Mouse (Mus musculus): ENCODE measurements around the gene Tysnd1. TPM values are rescaled to one million over a fixed set of nuclear protein-coding genes. Genes with fewer than 3 reads are reported as not detected.

Tysnd1 gene
- total RNA-seq (2014; fragmentation: Nextera tagmentation) (5.1 and 13.5 TPM in 2 replicates), total RNA-seq (2017) (8.2 and 10.8 TPM in 2 replicates), polyA plus RNA-seq (2012) (104 and 161 TPM in 2 replicates)

- Histone ChIP-seq H3K4me3 (ENCODE audit: low read depth, low read length) (peak within 1 kb of the TSS; percentile 97), H3K4me1 (ENCODE audit: insufficient read depth, low read depth, low read length) (peaks cover 21% of the 10 kb centered on the region), H3K9me3 (replicated peaks) (no peaks in the 10 kb centered on the region), H3K27me3 (ENCODE audit: insufficient read depth, low read length) (no peaks in the 10 kb centered on the region), H3K36me3 (replicated peaks) (peaks cover 73% of the 10 kb centered on the region)
- peak; percentile 97 for ATAC-seq (ENCODE audit: extremely low read depth, insufficient number of reproducible peaks, low FRiP score, poor library complexity, severe bottlenecking)
- TF ChIP-seq TAL1 (conservative IDR thresholded peaks at IDR 0.05; ENCODE audit: low read depth, low read length) (no peak), POLR2AphosphoS5 (IDR thresholded peaks at IDR 0.05; ENCODE audit: insufficient replicate concordance, low read depth, low read length) (no peak), GATA1 (IDR thresholded peaks at IDR 0.05; ENCODE audit: borderline replicate concordance, low read length) (no peak), CTCF (IDR thresholded peaks at IDR 0.05; ENCODE audit: low read depth, low read length) (no peak), GATA2 (IDR thresholded peaks at IDR 0.05; ENCODE audit: borderline replicate concordance, low read depth, low read length) (no peak)
- peak; percentile 81 for DNase-seq (ENCODE audit: low spot score)
Observed at GRCm38 (mm10) chr10:61694870-61695670, at the start of gene Tysnd1. Gene Tysnd1, plus strand, starts transcription at chr10:61695514.

DNA sequence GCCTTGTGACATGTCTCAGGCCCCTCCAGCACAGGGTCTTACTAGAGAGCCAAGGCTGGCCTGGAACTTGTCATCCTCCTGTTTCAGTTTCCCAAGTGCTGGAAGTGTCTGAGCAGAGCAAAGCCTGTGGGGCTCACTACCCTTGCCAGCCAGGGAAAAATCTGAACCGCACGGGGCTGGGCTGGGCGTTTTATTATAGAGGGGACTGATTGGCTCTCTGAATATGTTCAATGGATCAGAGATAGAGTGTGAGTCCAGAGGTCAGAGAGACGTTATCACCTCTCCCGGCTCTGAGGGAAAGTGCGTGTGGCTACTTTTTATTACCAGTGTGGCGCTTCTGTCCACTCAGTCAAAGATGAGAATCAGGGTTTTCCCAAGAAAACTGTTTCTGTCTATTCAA is 48.8 kb upstream of the Tysnd1 start:
- no peaks in the 10 kb centered on the region for H3K27me3 ChIP-seq (ENCODE audit: insufficient read depth, low read length)
- H3K4me3 ChIP-seq (ENCODE audit: low read depth, low read length) = no peak overlapping the region
- ATAC-seq (ENCODE audit: extremely low read depth, insufficient number of reproducible peaks, low FRiP score, poor library complexity, severe bottlenecking) (no peak), DNase-seq (ENCODE audit: low spot score) (no peak)
- TF ChIP-seq GATA2 (IDR thresholded peaks at IDR 0.05; ENCODE audit: borderline replicate concordance, low read depth, low read length) (no peak), GATA1 (IDR thresholded peaks at IDR 0.05; ENCODE audit: borderline replicate concordance, low read length) (no peak), CTCF (IDR thresholded peaks at IDR 0.05; ENCODE audit: low read depth, low read length) (no peak), TAL1 (conservative IDR thresholded peaks at IDR 0.05; ENCODE audit: low read depth, low read length) (no peak), POLR2AphosphoS5 (IDR thresholded peaks at IDR 0.05; ENCODE audit: insufficient replicate concordance, low read depth, low read length) (no peak)
- peaks cover 9% of the 10 kb centered on the region for H3K4me1 ChIP-seq (ENCODE audit: insufficient read depth, low read depth, low read length)
- H3K36me3 ChIP-seq (replicated peaks) = peaks cover 6% of the 10 kb centered on the region
- H3K9me3 ChIP-seq (replicated peaks) = no peaks in the 10 kb centered on the region

DNA sequence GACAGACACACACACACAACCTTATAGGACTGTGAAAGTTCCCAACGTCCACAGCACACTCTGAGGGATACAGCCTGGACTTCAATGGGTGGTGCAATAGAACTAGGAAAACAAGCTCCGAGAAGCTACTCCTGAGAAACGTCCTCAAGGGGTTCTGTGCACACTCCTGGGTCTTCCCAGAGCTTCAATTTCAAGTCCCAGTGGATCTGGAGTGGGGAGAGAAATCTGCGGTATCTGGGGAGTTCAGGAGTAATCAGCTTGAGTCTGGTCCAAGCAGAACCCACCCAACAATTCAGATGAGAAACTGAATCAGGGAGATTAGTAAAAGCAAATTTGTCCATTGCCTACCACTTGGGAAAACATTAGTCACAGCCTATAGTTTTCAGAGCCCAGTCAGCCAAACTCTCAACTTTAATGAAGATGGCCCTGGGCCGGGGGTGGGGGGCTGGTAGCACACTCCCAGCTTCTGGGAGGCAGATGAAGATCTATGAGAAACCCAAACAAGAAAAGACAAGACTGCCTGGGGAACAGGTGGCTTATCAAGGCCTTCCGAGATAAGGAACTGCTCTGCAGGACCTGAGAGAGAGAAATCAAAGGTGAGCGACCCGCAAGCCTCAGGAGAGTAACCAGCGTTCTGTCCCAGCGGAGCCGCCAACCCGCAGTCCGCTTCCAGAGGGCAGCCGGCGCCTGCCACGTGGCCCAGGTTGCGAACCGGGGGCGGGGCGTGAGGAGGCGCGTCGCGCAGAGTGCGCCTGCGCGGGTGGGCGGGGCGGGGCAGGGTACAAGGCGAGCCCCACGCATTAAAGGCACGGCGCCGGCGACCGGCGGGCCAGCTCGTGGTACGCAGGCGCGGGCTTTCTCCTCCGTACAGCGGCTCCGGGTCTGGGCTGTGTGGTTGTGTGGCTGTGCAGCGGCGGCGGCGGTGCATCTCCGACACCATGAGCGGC is 47.3 kb upstream of the Tysnd1 start, which contains the start of gene Ppa1:
Gene Ppa1 (plus strand): TSS at position 763 of the 947 bp plus-strand sequence.
- H3K4me3 ChIP-seq (ENCODE audit: low read depth, low read length) = peak within 1 kb of the TSS; percentile 76
- TF ChIP-seq POLR2AphosphoS5 (IDR thresholded peaks at IDR 0.05; ENCODE audit: insufficient replicate concordance, low read depth, low read length) = no peak
- TF ChIP-seq CTCF (IDR thresholded peaks at IDR 0.05; ENCODE audit: low read depth, low read length) = no peak
- TF ChIP-seq GATA2 (IDR thresholded peaks at IDR 0.05; ENCODE audit: borderline replicate concordance, low read depth, low read length) = no peak
- no peak for TF ChIP-seq TAL1 (conservative IDR thresholded peaks at IDR 0.05; ENCODE audit: low read depth, low read length)
- no peak for TF ChIP-seq GATA1 (IDR thresholded peaks at IDR 0.05; ENCODE audit: borderline replicate concordance, low read length)
- peak; percentile 66; the same call in 1 of the 2 replicates for ATAC-seq (ENCODE audit: extremely low read depth, insufficient number of reproducible peaks, low FRiP score, poor library complexity, severe bottlenecking)
- H3K27me3 ChIP-seq (ENCODE audit: insufficient read depth, low read length) = no peaks in the 10 kb centered on the region
- H3K4me1 ChIP-seq (ENCODE audit: insufficient read depth, low read depth, low read length) = peaks cover 9% of the 10 kb centered on the region
- DNase-seq (ENCODE audit: low spot score) = peak; percentile 71
- no peaks in the 10 kb centered on the region for H3K9me3 ChIP-seq (replicated peaks)
- peaks cover 12% of the 10 kb centered on the region for H3K36me3 ChIP-seq (replicated peaks)

- peaks cover 9% of the 10 kb centered on the region for H3K4me1 ChIP-seq (ENCODE audit: insufficient read depth, low read depth, low read length)
- TF ChIP-seq GATA2 (IDR thresholded peaks at IDR 0.05; ENCODE audit: borderline replicate concordance, low read depth, low read length) (no peak), TAL1 (conservative IDR thresholded peaks at IDR 0.05; ENCODE audit: low read depth, low read length) (no peak), POLR2AphosphoS5 (IDR thresholded peaks at IDR 0.05; ENCODE audit: insufficient replicate concordance, low read depth, low read length) (no peak), CTCF (IDR thresholded peaks at IDR 0.05; ENCODE audit: low read depth, low read length) (no peak), GATA1 (IDR thresholded peaks at IDR 0.05; ENCODE audit: borderline replicate concordance, low read length) (no peak)
- peak overlapping the region; percentile 76 for H3K4me3 ChIP-seq (ENCODE audit: low read depth, low read length)
- ATAC-seq (ENCODE audit: extremely low read depth, insufficient number of reproducible peaks, low FRiP score, poor library complexity, severe bottlenecking) (no peak), DNase-seq (ENCODE audit: low spot score) (peak; percentile 6)
- no peaks in the 10 kb centered on the region for H3K27me3 ChIP-seq (ENCODE audit: insufficient read depth, low read length)
- H3K36me3 ChIP-seq (replicated peaks) = peaks cover 17% of the 10 kb centered on the region
- H3K9me3 ChIP-seq (replicated peaks) = no peaks in the 10 kb centered on the region
Observed at GRCm38 (mm10) chr10:61648737-61649645, 46.3 kb upstream of the Tysnd1 start.

GRCm38 (mm10) chr10:61654105-61654504 is 41.2 kb upstream of the Tysnd1 start:
- Histone ChIP-seq H3K27me3 (ENCODE audit: insufficient read depth, low read length) (no peaks in the 10 kb centered on the region), H3K36me3 (replicated peaks) (peaks cover 43% of the 10 kb centered on the region), H3K4me1 (ENCODE audit: insufficient read depth, low read depth, low read length) (peaks cover 3% of the 10 kb centered on the region), H3K9me3 (replicated peaks) (no peaks in the 10 kb centered on the region), H3K4me3 (ENCODE audit: low read depth, low read length) (no peak overlapping the region)
- TF ChIP-seq CTCF (IDR thresholded peaks at IDR 0.05; ENCODE audit: low read depth, low read length) (no peak), GATA2 (IDR thresholded peaks at IDR 0.05; ENCODE audit: borderline replicate concordance, low read depth, low read length) (no peak), TAL1 (conservative IDR thresholded peaks at IDR 0.05; ENCODE audit: low read depth, low read length) (no peak), GATA1 (IDR thresholded peaks at IDR 0.05; ENCODE audit: borderline replicate concordance, low read length) (no peak), POLR2AphosphoS5 (IDR thresholded peaks at IDR 0.05; ENCODE audit: insufficient replicate concordance, low read depth, low read length) (no peak)
- ATAC-seq (ENCODE audit: extremely low read depth, insufficient number of reproducible peaks, low FRiP score, poor library complexity, severe bottlenecking) (no peak), DNase-seq (ENCODE audit: low spot score) (no peak)

Measured in G1E (cell line).